Mouse (Mus musculus) small intestine, adult 2 months (tissue): ENCODE results near the gene Psmc2.

Source experiments
- CTCF ChIP-seq: fragments of 200-500 bp; IDR thresholded peaks from 2 replicates; pipeline ENCODE4 v1.5.1; 2012; ENCODE audit warnings: low read depth, mild to moderate bottlenecking, control low read depth, inconsistent platforms, low read length, moderate library complexity, mixed read lengths; ENCODE audit not compliant: insufficient replicate concordance, insufficient read length; ENCODE audit errors: extremely low read depth
- POLR2A ChIP-seq: fragments of 200-500 bp; IDR thresholded peaks from 2 replicates; pipeline ENCODE4 v1.6.1; 2012; ENCODE audit warnings: low read depth, mild to moderate bottlenecking, control low read depth, inconsistent platforms, low read length, moderate library complexity

- TF ChIP-seq POLR2A (no peak), CTCF (no peak)
These were observed 39.1 kb upstream of the Psmc2 start for GRCm38 (mm10) chr5:21745966-21746365.
